Mouse (Mus musculus) myocyte (in vitro differentiated cells): Measurements from ENCODE around the gene Lat.
A peak's percentile ranks its signal among the peaks of the same experiment; 100 is the strongest.

Experiments
- E2F4 ChIP-seq: IDR thresholded peaks from one replicate; pipeline ENCODE4 v1.6.1; 2011; ENCODE audit warnings: mild to moderate bottlenecking, control low read depth, moderate library complexity; ENCODE audit not compliant: insufficient read depth
- MAX ChIP-seq: IDR thresholded peaks from one replicate; pipeline ENCODE4 v1.6.1; 2011; ENCODE audit warnings: low read depth, mild to moderate bottlenecking, control low read depth
- MYOG ChIP-seq, 3 experiments: IDR thresholded peaks; one replicate each; pipeline ENCODE4 v1.6.1; 2011; ENCODE audit warnings: control low read depth in 2 of 3, low read depth in 2 of 3, mild to moderate bottlenecking in 2 of 3; ENCODE audit not compliant: insufficient read length in 2 of 3, control insufficient read depth in 1 of 3, insufficient read depth in 1 of 3
- POLR2A ChIP-seq: IDR thresholded peaks from one replicate; pipeline ENCODE4 v1.6.1; 2011; ENCODE audit warnings: low read depth, mild to moderate bottlenecking, control low read depth, moderate library complexity; ENCODE audit not compliant: insufficient read length
- POLR2AphosphoS2 ChIP-seq: IDR thresholded peaks from one replicate; pipeline ENCODE4 v1.6.1; 2011; ENCODE audit warnings: low read depth, control low read depth; ENCODE audit not compliant: insufficient read length
- REST ChIP-seq: IDR thresholded peaks from one replicate; pipeline ENCODE4 v1.6.1; 2011; ENCODE audit warnings: mild to moderate bottlenecking, control low read depth, moderate library complexity; ENCODE audit not compliant: insufficient read depth, insufficient read length
- SRF ChIP-seq: IDR thresholded peaks from one replicate; pipeline ENCODE4 v1.6.1; 2011; ENCODE audit warnings: low read depth; ENCODE audit not compliant: control insufficient read depth, insufficient read length
- TCF12 ChIP-seq: IDR thresholded peaks from one replicate; pipeline ENCODE4 v1.6.1; 2011; ENCODE audit warnings: mild to moderate bottlenecking, control low read depth; ENCODE audit not compliant: poor library complexity, insufficient read depth, severe bottlenecking
- TCF3 ChIP-seq: IDR thresholded peaks from one replicate; pipeline ENCODE4 v1.6.1; 2011; ENCODE audit warnings: low read depth, control low read depth; ENCODE audit not compliant: insufficient read length
- USF1 ChIP-seq: IDR thresholded peaks from one replicate; pipeline ENCODE4 v1.6.1; 2011; ENCODE audit warnings: low read depth, mild to moderate bottlenecking, control low read depth, moderate library complexity

DNA sequence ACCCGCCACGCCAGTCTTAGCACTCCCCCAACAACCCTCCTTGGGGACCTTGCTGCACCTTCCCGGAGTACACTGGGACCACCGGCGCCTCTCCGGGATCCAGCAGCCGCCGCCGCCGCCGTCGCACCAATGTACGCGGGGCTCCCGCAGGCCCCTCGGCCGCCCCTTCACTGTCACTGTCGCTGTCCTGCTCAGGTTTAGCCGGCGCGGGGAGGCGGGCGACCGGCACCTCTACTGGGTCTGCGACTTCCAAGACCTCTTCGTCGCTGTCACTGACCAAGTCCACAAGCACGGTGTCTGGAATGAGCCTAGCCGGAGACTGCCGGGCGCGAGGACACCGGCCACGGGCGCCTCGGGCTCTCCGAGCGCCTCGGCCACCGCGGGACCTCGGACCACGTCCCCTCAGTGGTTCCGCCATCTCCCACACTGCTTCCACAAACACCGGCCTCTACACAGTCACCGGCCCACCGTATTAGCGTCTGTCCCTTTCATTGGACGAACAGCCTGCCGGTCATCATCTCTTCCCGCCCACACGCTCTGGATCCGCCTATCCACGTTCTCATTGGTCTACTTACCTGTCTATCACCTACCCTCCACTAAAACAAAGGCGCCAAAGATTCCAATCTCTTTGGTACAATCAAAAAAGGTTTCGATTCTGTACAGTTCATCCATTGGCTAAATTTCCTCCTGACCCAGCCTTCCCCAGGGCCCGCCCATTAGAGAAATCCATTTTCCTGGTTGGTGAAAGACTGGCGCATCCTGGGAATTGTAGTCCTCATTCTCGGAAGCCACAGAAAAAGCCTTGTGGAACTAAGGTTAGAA is 27.1 kb upstream of the Lat start, which contains the start of gene Nfatc2ip:
- TF ChIP-seq POLR2A, result peak; percentile 94
- peak; percentile 85 for TF ChIP-seq E2F4
- no peak for TF ChIP-seq MAX
- TF ChIP-seq POLR2AphosphoS2, result peak; percentile 89
- no peak for TF ChIP-seq TCF12
- TF ChIP-seq MYOG (IDR thresholded peaks at IDR 0.05; ENCODE audit: control insufficient read depth in 1 of 3, insufficient read depth in 1 of 3, insufficient read length in 2 of 3, low read depth in 2 of 3), result no peak
- no peak for TF ChIP-seq TCF3
- TF ChIP-seq USF1, result no peak
- TF ChIP-seq SRF, result peak; percentile 66
- TF ChIP-seq REST, result no peak
